Mouse (Mus musculus) lung, adult 2 months (tissue): ENCODE measurements around the gene Unc5a. TPM values are rescaled to one million over a fixed set of nuclear protein-coding genes. Genes with fewer than 3 reads are reported as not detected.

Experiments
- DNase-seq: peaks from one replicate; pipeline ENCODE4 v3.0.0; 2022
- H3K4me1 ChIP-seq: fragments of 200-500 bp; 2 replicates; pipeline ENCODE4 v1.6.1; 2011; ENCODE audit warnings: low read length; ENCODE audit not compliant: control insufficient read depth, insufficient read depth
- H3K4me3 ChIP-seq: fragments of 200-500 bp; replicated peaks from 2 replicates; pipeline ENCODE3; 2011; ENCODE audit warnings: low read depth, mild to moderate bottlenecking, control low read depth, low read length; ENCODE audit errors: extremely low read depth
- CTCF ChIP-seq: fragments of 200-500 bp; IDR thresholded peaks from 2 replicates; pipeline ENCODE4 v1.5.1; 2011; ENCODE audit warnings: mild to moderate bottlenecking, low read length, control low read depth; ENCODE audit not compliant: insufficient read depth
- POLR2A ChIP-seq: fragments of 200-500 bp; IDR thresholded peaks from 2 replicates; pipeline ENCODE4 v1.6.1; 2011; ENCODE audit warnings: low read depth, mild to moderate bottlenecking, control low read depth, low read length, borderline replicate concordance; ENCODE audit errors: extremely low read depth
- WGBS: fragments of 180-500 bp; shearing (Covaris S2); methylation state at CpG from one replicate; pipeline ENCODE4 v1.1.7; 2018; 5-methylcytosine and 5-hydroxymethylcytosine counted together
- polyA plus RNA-seq: library from polyadenylated mRNA; depleted of rRNA; stranded (reverse); fragments of >200 nt; gene quantifications from 2 replicates; pipeline ENCODE4 v1.2.3, GENCODE M21; 2012

The Unc5a gene
- polyA plus RNA-seq, 1 experiment = 2.9 TPM

DNA sequence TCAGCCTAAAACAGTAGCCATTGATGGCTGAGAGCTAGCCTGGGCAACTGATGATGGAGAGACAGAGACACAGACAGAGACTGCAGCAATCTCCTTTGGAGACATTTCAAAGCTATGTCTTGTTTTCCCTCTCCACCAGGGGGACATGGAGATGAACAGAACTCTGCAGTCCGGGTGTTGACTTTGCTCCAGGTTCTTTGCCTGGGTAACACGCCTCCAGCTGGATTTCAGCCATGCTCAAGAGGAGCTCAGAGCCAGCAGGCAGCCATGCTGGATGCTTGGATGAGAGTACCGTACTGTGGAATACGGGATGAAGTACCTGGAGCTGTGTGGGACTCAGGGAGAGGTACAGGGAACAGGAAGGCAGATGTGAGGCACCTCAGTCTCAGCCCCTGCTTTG lies 22.6 kb upstream of the Unc5a start:
- DNase-seq = no peak
- H3K4me1 ChIP-seq = no peaks in the 10 kb centered on the region
- TF ChIP-seq CTCF = no peak
- 33% methylated on average over 4 of the region's 4 CpGs for WGBS
- no peak overlapping the region for H3K4me3 ChIP-seq

DNA sequence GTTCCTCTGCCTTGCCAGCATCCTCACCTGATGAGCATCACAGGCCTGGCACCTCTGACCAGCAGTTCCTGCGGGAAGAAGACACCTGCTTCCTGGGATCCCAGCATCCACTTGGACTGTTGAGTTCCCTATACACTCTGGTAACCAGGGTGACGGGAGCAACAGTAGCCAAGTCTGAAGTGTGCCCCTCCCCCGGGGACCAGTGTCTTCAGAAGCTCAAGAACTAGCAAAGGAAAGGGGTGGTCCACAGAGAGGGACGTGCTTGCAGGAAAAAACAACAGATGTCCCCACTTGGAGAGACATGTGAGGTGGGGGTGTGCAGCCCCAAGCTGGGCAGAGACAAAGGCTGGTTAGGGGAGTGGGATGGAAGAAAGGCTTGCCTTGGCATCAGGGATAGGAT lies 19.1 kb upstream of the Unc5a start:
- Histone ChIP-seq H3K4me1 (no peaks in the 10 kb centered on the region), H3K4me3 (no peak overlapping the region)
- no peak for DNase-seq
- 35% methylated on average over 4 of the region's 4 CpGs for whole genome bisulfite sequencing
- no peak for TF ChIP-seq CTCF
- TF ChIP-seq POLR2A = no peak

DNA sequence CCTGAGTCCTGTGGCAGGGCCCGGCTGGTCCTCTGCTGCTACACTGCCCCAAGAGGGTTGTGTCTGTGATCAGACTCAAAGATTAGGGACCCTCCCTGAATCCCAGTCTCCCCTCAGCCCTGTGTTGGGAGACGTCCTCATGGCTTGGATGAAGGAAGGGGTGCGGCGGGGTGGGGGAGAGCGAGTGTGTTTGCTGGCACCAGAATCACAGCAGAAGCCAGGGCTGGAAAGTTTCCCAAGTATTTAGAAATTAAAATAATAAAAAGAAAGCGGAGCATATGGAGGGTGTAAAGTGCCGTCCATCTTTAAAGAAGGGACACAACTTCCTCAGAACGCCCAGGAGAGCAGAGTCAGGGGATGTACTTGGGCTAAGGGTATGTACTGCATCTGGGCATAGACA lies 14.3 kb upstream of the Unc5a start:
- 68% methylated on average over 8 of the region's 8 CpGs for WGBS
- no peak for DNase-seq
- H3K4me1 ChIP-seq = no peaks in the 10 kb centered on the region
- TF ChIP-seq POLR2A (no peak), CTCF (no peak)
- H3K4me3 ChIP-seq = no peak overlapping the region

DNA sequence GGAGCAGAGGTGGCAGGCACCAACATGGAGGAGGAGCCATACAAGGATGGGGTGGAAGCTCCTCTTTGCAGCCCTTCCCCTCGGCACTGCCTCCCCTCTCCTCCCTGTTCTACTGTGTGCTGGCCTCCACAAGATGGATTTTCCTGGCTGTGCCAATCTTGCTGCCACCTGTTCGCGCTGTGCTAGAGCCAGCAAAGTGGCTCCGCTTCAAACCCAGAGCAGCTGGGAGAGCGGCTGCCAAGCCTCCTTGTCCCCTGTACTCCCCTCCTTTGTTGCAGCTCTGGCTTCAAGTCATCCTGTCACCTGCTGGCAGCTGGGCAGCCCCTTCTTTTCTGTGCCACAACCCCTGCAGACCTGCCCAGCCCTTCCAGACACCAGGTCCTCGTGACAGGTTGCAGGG lies 13.0 kb upstream of the Unc5a start:
- WGBS = 80% methylated on average over 6 of the region's 6 CpGs
- TF ChIP-seq POLR2A (no peak), CTCF (no peak)
- DNase-seq = no peak
- no peak overlapping the region for H3K4me3 ChIP-seq
- H3K4me1 ChIP-seq = no peaks in the 10 kb centered on the region

DNA sequence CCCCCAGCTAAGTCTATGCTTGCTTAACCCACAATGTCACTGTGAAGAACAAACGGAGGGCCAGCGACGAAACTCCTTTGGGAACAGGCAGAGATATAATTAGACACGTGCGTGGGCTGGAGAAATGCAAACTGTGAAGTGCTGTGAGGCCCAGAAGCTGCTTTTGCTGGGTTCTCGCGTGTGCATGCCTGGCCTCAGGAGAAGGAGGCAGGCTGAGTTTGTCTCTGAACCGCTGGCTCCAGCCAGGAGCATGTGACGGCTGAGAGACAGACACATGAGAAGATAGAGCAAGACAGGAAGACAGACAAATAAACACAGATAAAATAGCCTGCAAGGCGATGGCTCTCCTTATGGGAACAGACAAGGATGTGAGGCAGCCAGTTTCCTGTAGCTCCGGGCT lies 11.3 kb upstream of the Unc5a start:
- Histone ChIP-seq H3K4me1 (no peaks in the 10 kb centered on the region), H3K4me3 (no peak overlapping the region)
- TF ChIP-seq POLR2A = no peak
- no peak for TF ChIP-seq CTCF
- DNase-seq = no peak
- WGBS = 18% methylated on average over 11 of the region's 11 CpGs

DNA sequence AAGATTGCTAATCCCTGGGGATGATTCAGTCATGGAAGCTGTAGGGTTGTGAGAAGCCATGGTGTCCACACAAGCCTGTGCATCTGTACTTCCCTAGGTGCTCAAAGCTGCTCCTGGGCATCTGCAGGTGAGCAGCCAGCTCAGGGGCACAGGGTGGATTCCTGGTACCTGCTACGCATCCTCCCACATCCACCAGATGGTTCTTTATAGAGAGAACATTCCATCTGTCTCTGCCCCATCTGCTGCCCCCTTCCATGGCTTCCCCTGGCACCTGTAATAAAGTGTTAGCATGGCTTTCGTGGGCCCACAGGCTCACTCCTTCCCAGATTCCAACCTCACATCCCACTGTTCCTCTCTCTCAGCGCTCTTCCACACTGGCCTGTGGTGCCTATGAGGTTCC lies 10.7 kb upstream of the Unc5a start:
- WGBS = 85% methylated on average over 3 of the region's 3 CpGs
- TF ChIP-seq POLR2A (no peak), CTCF (no peak)
- Histone ChIP-seq H3K4me1 (no peaks in the 10 kb centered on the region), H3K4me3 (no peak overlapping the region)
- DNase-seq = no peak

DNA sequence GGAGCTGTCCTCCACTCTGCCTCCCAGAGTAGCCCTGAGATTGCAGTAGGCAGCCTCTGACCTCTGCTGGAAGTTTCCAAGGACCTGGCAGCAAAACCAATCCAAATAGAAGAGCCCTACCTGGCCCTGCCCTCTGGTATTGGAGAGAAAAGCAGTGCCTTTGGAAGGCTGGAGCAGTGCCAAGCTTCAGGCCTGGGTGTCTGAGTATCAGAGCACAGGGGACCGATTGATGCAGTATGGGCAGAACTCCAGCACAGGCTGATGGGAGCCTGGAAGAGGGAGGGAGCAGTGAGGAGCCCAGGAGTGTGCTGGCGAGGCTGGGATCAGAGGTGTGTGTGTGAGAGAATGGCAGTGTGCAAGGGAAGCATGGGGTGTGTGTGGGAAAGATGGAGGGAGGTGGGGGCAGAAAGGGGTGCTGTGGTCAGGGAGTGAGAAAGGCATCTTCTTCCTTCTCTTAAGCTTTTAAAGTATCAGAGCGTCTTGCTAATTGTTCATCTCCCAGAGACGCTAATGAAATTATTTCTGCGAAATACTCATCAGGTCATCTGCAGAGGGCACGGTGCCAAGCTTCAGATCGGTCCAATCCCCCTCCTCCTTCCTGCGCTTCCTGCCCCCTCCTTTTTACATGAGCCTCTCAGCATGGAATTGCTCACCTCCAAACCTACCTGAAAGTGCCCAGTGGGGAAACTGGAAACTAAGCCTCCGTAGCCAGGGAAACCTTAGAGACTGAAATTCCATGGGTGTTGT lies 4.6 kb upstream of the Unc5a start:
- no peak overlapping the region for H3K4me3 ChIP-seq
- no peak for TF ChIP-seq CTCF
- TF ChIP-seq POLR2A = no peak
- no peaks in the 10 kb centered on the region for H3K4me1 ChIP-seq
- no peak for DNase-seq
- 47% methylated on average over 9 of the region's 9 CpGs for WGBS

DNA sequence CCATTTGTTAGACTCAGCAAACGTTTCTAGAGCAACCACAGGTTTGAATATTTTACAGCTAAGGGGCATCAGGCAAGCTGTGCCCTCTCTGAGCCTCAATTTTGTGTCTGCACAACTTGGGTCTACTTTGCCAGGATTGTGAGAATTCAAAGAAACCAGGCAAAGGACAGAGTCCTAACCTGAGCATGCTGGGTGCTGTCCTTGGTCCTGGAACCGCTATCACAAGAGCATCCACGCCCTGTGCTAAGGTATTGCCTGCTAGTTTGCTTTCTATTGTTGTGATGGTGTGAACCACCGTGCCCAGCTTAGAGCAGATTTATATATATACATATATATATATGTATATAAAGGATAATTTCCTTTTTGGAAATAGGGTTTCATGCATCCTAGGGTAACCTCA lies 3.9 kb upstream of the Unc5a start:
- H3K4me1 ChIP-seq = 0 out of 2 replicates have a peak, but pooled peaks cover 3% of the 10 kb centered on the region
- TF ChIP-seq CTCF (no peak), POLR2A (no peak)
- peak; percentile 7 for DNase-seq
- H3K4me3 ChIP-seq = no peak overlapping the region
- WGBS = under 1% methylated on average over 4 of the region's 4 CpGs

DNA sequence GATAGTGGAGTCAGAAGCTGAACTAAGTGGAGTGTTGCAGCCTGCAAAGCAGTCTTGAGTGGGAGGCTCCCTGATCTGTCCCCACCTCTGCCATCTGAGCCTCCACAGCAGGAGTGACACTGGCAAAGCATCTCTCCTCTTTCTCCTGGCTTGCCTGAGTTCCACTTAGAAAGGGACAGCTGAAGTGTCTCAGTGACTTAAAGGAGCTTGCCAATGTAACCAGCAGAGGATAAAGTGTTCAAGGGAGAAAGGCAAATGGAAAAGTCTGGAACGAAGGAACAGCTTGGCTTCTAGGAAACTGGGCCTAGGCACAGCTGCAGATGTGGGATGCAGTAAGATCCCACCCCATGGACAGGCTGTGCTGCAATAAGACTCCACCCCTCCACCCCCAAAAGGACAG lies 2.8 kb upstream of the Unc5a start:
- no peak for DNase-seq
- Histone ChIP-seq H3K4me3 (no peak overlapping the region), H3K4me1 (0 out of 2 replicates have a peak, but pooled peaks cover 3% of the 10 kb centered on the region)
- 76% methylated on average over 1 of the region's 1 CpGs for WGBS
- TF ChIP-seq CTCF (no peak), POLR2A (no peak)

DNA sequence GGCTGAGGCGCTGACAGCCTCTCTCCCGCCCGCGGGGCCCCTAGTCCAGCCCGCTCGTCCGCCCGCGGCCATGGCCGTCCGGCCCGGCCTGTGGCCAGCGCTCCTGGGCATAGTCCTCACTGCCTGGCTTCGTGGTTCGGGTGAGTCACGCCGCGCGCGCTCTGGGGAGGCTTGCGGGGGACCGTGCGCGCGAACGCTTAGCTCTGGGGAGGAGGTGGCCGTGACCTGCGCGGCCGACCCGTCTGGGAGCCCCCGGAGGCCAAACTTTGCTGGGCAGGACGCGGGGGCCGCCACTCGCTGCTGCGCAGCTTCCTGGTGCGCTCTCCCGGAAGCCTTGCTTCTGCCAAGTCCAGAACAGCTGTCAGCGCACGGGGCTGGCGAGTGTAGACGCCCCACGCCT lies 381 bp downstream of the Unc5a start:
- 1% methylated on average over 44 of the region's 44 CpGs for WGBS
- TF ChIP-seq POLR2A = no peak
- no peak for TF ChIP-seq CTCF
- H3K4me3 ChIP-seq = peak overlapping the region; percentile 61
- peak; percentile 7 for DNase-seq
- H3K4me1 ChIP-seq = 0 out of 2 replicates have a peak, but pooled peaks cover 3% of the 10 kb centered on the region
